Mouse (Mus musculus) Patski (cell line): ENCODE measurements around the gene Serinc3. TPM values are rescaled to one million over a fixed set of nuclear protein-coding genes. Genes with fewer than 3 reads are reported as not detected.
A peak's percentile ranks its signal among the peaks of the same experiment; 100 is the strongest.

Experiments used
- ATAC-seq: fragments of 100-300 bp; one replicate; pipeline ENCODE4 v1.8.0; 2021
- CTCF ChIA-PET: fragments of 350-600 bp; sonication (Branson Sonifier 250); formaldehyde crosslinking; loops from one replicate; lab custom pipeline; 2022; ENCODE audit warnings: inconsistent platforms; lab: Charles Lee
- POLR2A ChIA-PET: fragments of 350-600 bp; sonication (Branson Sonifier 250); formaldehyde crosslinking; loops from one replicate; lab custom pipeline; 2022; ENCODE audit warnings: antibody characterized with exemption, inconsistent platforms; lab: Charles Lee
- DNase-seq: peaks from one replicate; pipeline ENCODE4 v3.0.0-alpha.2; 2011; ENCODE audit warnings: low read depth, low spot score
- H3K27me3 ChIP-seq: fragments of 371-371 bp; one replicate; pipeline ENCODE4 v1.5.1; 2021
- CTCF ChIP-seq: fragments of 100-300 bp; IDR thresholded peaks from one replicate; pipeline ENCODE4 v1.5.1; 2021
- in situ Hi-C: fragments of 300-500 bp; cut with MboI; formaldehyde crosslinking; loops from 3 replicates; pipeline ENCODE4 v1.11.1; 2018; ENCODE audit warnings: low pct_unique_long_range_greater_than_20kb, mixed read lengths
- polyA plus RNA-seq: library from polyadenylated mRNA; unstranded; gene quantifications from one replicate; pipeline ENCODE4 v1.2.3, GENCODE M21; 2021

The Serinc3 gene
- polyA plus RNA-seq, 1 experiment from 2014 or later = 238 TPM

- ChIA-PET POLR2A (no interaction called here), CTCF (interaction anchor here (0.8 to 2.0 kb wide), 3 partner anchors 9 to 41 kb away, joined by 3 to 5 read pairs (median 3); partner anchors contain the start of gene Serinc3)
- in situ Hi-C loops = no loop called here
- H3K27me3 ChIP-seq = no peaks in the 10 kb centered on the region
- no peak for TF ChIP-seq CTCF
- DNase-seq = no peak
- no peak for ATAC-seq
Observed at GRCm38 (mm10) chr2:163685761-163686200, 40.9 kb upstream of the Serinc3 start.

GRCm38 (mm10) chr2:163685287-163685686 is 40.4 kb upstream of the Serinc3 start:
- ATAC-seq (no peak), DNase-seq (no peak)
- ChIA-PET POLR2A (no interaction called here), CTCF (interaction anchor here (0.9 to 2.0 kb wide), 2 partner anchors 14 to 40 kb away, joined by 3 to 5 read pairs; partner anchors contain the start of gene Serinc3)
- H3K27me3 ChIP-seq = no peaks in the 10 kb centered on the region
- TF ChIP-seq CTCF = no peak
- in situ Hi-C loops = no loop called here

GRCm38 (mm10) chr2:163682344-163682743 is 37.4 kb upstream of the Serinc3 start:
- no peaks in the 10 kb centered on the region for H3K27me3 ChIP-seq
- in situ Hi-C loops = no loop called here
- DNase-seq (no peak), ATAC-seq (no peak)
- CTCF ChIA-PET = interaction anchor here (1.2 kb wide), 1 partner anchor 9 kb away, joined by 3 read pairs; no protein-coding TSS in a partner anchor
- POLR2A ChIA-PET = no interaction called here
- TF ChIP-seq CTCF = no peak

- no peak for TF ChIP-seq CTCF
- no peak for ATAC-seq
- in situ Hi-C loops = no loop called here
- no peaks in the 10 kb centered on the region for H3K27me3 ChIP-seq
- DNase-seq = no peak
- CTCF ChIA-PET = interaction anchor here (0.8 to 1.6 kb wide), 4 partner anchors 9 to 17 kb away, joined by 3 to 4 read pairs (median 4); no protein-coding TSS in a partner anchor
- POLR2A ChIA-PET = interaction anchor here (0.8 kb wide), 1 partner anchor 20 kb away, joined by 3 read pairs; no protein-coding TSS in a partner anchor
Observed at GRCm38 (mm10) chr2:163676745-163677144, 31.8 kb upstream of the Serinc3 start.

GRCm38 (mm10) chr2:163676321-163676720 is 31.4 kb upstream of the Serinc3 start:
- no peak for DNase-seq
- H3K27me3 ChIP-seq = no peaks in the 10 kb centered on the region
- in situ Hi-C loops = no loop called here
- no peak for TF ChIP-seq CTCF
- ChIA-PET CTCF (interaction anchor here (0.8 to 1.6 kb wide), 4 partner anchors 10 to 17 kb away, joined by 3 to 4 read pairs (median 4); no protein-coding TSS in a partner anchor), POLR2A (interaction anchor here (0.8 kb wide), 1 partner anchor 20 kb away, joined by 3 read pairs; no protein-coding TSS in a partner anchor)
- ATAC-seq = no peak

GRCm38 (mm10) chr2:163675662-163676061 is 30.7 kb upstream of the Serinc3 start:
- TF ChIP-seq CTCF = no peak
- ChIA-PET POLR2A (interaction anchor here (0.6 kb wide), 2 partner anchors 72 to 786 kb away, joined by 3 read pairs; no protein-coding TSS in a partner anchor), CTCF (interaction anchor here (1.6 to 3.1 kb wide), 2 partner anchors 16 kb away, joined by 4 to 15 read pairs; partner anchors contain the start of gene Pkig)
- ATAC-seq = no peak
- H3K27me3 ChIP-seq = no peaks in the 10 kb centered on the region
- DNase-seq = no peak
- in situ Hi-C loops = no loop called here

- no peak for TF ChIP-seq CTCF
- peak; percentile 80 for DNase-seq
- no peaks in the 10 kb centered on the region for H3K27me3 ChIP-seq
- POLR2A ChIA-PET = interaction anchor here (0.6 kb wide), 2 partner anchors 71 to 786 kb away, joined by 3 read pairs; no protein-coding TSS in a partner anchor
- peak; percentile 71 for ATAC-seq
- in situ Hi-C loops = no loop called here
- CTCF ChIA-PET = interaction anchor here (1.6 to 3.1 kb wide), 2 partner anchors 16 kb away, joined by 4 to 15 read pairs; partner anchors contain the start of gene Pkig
Observed at GRCm38 (mm10) chr2:163675144-163675619, 30.3 kb upstream of the Serinc3 start.

GRCm38 (mm10) chr2:163674397-163674796 is 29.5 kb upstream of the Serinc3 start:
- POLR2A ChIA-PET = no interaction called here
- CTCF ChIA-PET = interaction anchor here (3.1 kb wide), 1 partner anchor 15 kb away, joined by 15 read pairs; the partner anchor contains the start of gene Pkig
- DNase-seq (no peak), ATAC-seq (no peak)
- no peak for TF ChIP-seq CTCF
- in situ Hi-C loops = no loop called here
- H3K27me3 ChIP-seq = no peaks in the 10 kb centered on the region

- TF ChIP-seq CTCF = no peak
- ATAC-seq (no peak), DNase-seq (no peak)
- POLR2A ChIA-PET = no interaction called here
- CTCF ChIA-PET = no interaction called here
- H3K27me3 ChIP-seq = no peaks in the 10 kb centered on the region
- in situ Hi-C loops = no loop called here
Observed at GRCm38 (mm10) chr2:163670872-163671594, 26.1 kb upstream of the Serinc3 start.

- POLR2A ChIA-PET = no interaction called here
Observed at GRCm38 (mm10) chr2:163667045-163667444, 22.1 kb upstream of the Serinc3 start.

More at GRCm38 (mm10) chr2:163667045-163667444, 22.1 kb upstream of the Serinc3 start:
- ATAC-seq (no peak), DNase-seq (no peak)
- TF ChIP-seq CTCF = no peak
- in situ Hi-C loops = no loop called here
- H3K27me3 ChIP-seq = no peaks in the 10 kb centered on the region
- CTCF ChIA-PET = interaction anchor here (0.8 kb wide), 1 partner anchor 52 kb away, joined by 4 read pairs; no protein-coding TSS in a partner anchor
